Mouse (Mus musculus): ENCODE data around the gene a. TPM values are rescaled to one million over a fixed set of nuclear protein-coding genes. Genes with fewer than 3 reads are reported as not detected.
"Not testable (repeated sequence)": the region's sequence is repeated elsewhere in the genome, so short reads cannot be mapped to it uniquely, and the experiment has no call there.

a gene
- polyA plus RNA-seq, 1 experiment = not detected

DNA sequence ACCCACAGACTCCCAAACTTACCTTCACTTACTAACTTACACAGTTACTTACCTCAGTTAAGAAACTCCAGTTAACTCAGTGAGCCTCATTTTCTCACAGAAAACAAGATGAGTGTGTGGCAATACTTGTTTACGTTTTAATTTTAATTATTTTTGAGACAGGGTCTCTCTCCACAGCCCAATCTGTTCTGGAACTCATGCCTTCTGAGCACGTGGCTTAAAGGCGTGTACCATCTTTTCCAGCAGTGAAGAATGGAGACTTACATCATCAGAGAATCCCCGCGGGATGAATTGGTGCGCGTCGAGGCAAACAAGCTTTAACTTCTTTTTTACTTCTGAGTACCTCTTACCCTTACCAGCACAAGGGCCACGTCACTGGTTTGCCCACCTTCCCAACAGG lies 158.7 kb downstream of the a start:
- no peaks in the 10 kb centered on the region for H3K4me1 ChIP-seq (ENCODE audit: control insufficient read depth, insufficient read depth, low read length)
- no peaks in the 10 kb centered on the region for H3K36me3 ChIP-seq (ENCODE audit: control insufficient read depth, insufficient read depth, low read length, poor library complexity, severe bottlenecking)
- TF ChIP-seq CTCF (IDR thresholded peaks at IDR 0.05; ENCODE audit: low read depth, low read length) (no peak), POLR2A (IDR thresholded peaks at IDR 0.05; ENCODE audit: insufficient read depth, low read length) (no peak), EP300 (IDR thresholded peaks at IDR 0.05; ENCODE audit: insufficient read depth, low read depth, low read length) (no peak)
- H3K27me3 ChIP-seq (ENCODE audit: control insufficient read depth, insufficient read depth, low read length, poor library complexity, severe bottlenecking) = no peaks in the 10 kb centered on the region; the same call in 1 of the 2 replicates
- H3K27ac ChIP-seq (ENCODE audit: insufficient read depth, low read length) = no peak overlapping the region
- no peak overlapping the region for H3K9ac ChIP-seq (ENCODE audit: low read depth, poor library complexity, severe bottlenecking)
- no peaks in the 10 kb centered on the region for H3K9me3 ChIP-seq (replicated peaks; ENCODE audit: control insufficient read depth, insufficient read depth, low read length, poor library complexity, severe bottlenecking)
- no peak overlapping the region for H3K4me3 ChIP-seq (ENCODE audit: low read depth, low read length)

DNA sequence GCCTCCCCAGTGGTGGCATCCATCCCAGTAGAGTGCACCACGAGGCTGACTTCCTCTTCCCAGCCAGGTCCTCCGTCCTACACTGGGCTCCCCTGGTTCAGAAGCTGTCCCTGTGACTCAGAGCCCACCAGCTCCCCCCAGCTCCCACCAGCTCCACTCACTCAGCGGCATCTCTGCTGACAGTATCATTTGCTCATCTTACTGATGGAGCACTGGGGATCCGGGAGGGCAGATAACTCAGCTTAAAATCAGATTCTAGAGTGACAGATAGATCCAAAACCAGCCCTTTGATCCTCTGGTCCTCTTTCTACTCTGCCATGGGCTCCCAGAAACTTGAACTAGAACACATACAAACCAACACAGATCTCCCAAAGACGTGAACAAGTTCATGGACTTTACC lies 159.4 kb downstream of the a start:
- Histone ChIP-seq H3K36me3 (ENCODE audit: control insufficient read depth, insufficient read depth, low read length, poor library complexity, severe bottlenecking) (no peaks in the 10 kb centered on the region), H3K27me3 (ENCODE audit: control insufficient read depth, insufficient read depth, low read length, poor library complexity, severe bottlenecking) (no peaks in the 10 kb centered on the region; the same call in 1 of the 2 replicates), H3K9me3 (replicated peaks; ENCODE audit: control insufficient read depth, insufficient read depth, low read length, poor library complexity, severe bottlenecking) (no peaks in the 10 kb centered on the region), H3K9ac (ENCODE audit: low read depth, poor library complexity, severe bottlenecking) (no peak overlapping the region), H3K4me1 (ENCODE audit: control insufficient read depth, insufficient read depth, low read length) (no peaks in the 10 kb centered on the region), H3K4me3 (ENCODE audit: low read depth, low read length) (no peak overlapping the region), H3K27ac (ENCODE audit: insufficient read depth, low read length) (no peak overlapping the region)
- TF ChIP-seq CTCF (IDR thresholded peaks at IDR 0.05; ENCODE audit: low read depth, low read length) = no peak
- no peak for TF ChIP-seq EP300 (IDR thresholded peaks at IDR 0.05; ENCODE audit: insufficient read depth, low read depth, low read length)
- TF ChIP-seq POLR2A (IDR thresholded peaks at IDR 0.05; ENCODE audit: insufficient read depth, low read length) = no peak

DNA sequence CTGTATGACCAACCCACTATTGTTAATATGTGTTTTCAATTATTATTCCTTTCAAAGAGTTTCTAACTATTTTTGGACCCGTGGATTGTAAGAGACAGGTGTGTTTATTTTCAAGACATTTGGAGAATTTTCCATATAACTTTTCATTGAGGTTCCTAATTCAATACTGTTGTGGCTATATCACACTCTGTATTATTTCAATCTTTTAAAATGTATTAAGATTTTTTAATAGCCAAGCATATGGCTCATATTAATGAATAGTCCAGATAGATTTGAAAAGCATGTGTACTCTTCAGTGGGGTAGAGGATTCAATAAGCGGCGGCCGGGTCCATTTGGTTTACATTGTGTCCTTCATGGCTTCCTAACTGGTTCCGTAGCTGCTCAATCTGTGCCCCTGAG lies 168.3 kb downstream of the a start:
- H3K4me3 ChIP-seq (ENCODE audit: low read depth, low read length) = no peak overlapping the region
- no peaks in the 10 kb centered on the region for H3K36me3 ChIP-seq (ENCODE audit: control insufficient read depth, insufficient read depth, low read length, poor library complexity, severe bottlenecking)
- H3K4me1 ChIP-seq (ENCODE audit: control insufficient read depth, insufficient read depth, low read length) = no peaks in the 10 kb centered on the region
- H3K27me3 ChIP-seq (ENCODE audit: control insufficient read depth, insufficient read depth, low read length, poor library complexity, severe bottlenecking) = no peaks in the 10 kb centered on the region
- H3K9me3 ChIP-seq (replicated peaks; ENCODE audit: control insufficient read depth, insufficient read depth, low read length, poor library complexity, severe bottlenecking) = no peaks in the 10 kb centered on the region
- H3K9ac ChIP-seq (ENCODE audit: low read depth, poor library complexity, severe bottlenecking) = no peak overlapping the region
- no peak overlapping the region for H3K27ac ChIP-seq (ENCODE audit: insufficient read depth, low read length)
- no peak for TF ChIP-seq CTCF (IDR thresholded peaks at IDR 0.05; ENCODE audit: low read depth, low read length)
- TF ChIP-seq POLR2A (IDR thresholded peaks at IDR 0.05; ENCODE audit: insufficient read depth, low read length) = no peak
- TF ChIP-seq EP300 (IDR thresholded peaks at IDR 0.05; ENCODE audit: insufficient read depth, low read depth, low read length) = no peak

DNA sequence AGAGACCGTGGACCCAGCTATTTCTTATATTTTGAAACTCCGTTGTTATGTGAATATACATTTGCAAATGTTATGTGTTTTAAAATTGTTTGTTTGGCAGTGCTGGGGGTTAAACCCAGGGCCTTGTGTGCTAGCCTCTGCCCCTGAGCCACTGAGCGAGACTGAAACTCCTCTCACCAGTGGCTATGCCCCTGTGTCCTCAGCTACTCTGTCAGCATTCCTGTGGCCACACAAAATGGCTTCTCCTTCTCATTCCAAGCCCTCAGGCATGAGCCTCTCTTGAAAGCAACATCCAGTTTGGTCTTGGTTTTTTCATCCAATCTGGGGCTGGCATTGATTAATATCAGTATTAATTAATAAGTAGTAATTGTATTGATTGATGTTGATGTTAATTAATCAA lies 168.7 kb downstream of the a start:
- Histone ChIP-seq H3K27me3 (ENCODE audit: control insufficient read depth, insufficient read depth, low read length, poor library complexity, severe bottlenecking) (no peaks in the 10 kb centered on the region), H3K36me3 (ENCODE audit: control insufficient read depth, insufficient read depth, low read length, poor library complexity, severe bottlenecking) (no peaks in the 10 kb centered on the region), H3K4me1 (ENCODE audit: control insufficient read depth, insufficient read depth, low read length) (no peaks in the 10 kb centered on the region), H3K9ac (ENCODE audit: low read depth, poor library complexity, severe bottlenecking) (no peak overlapping the region), H3K4me3 (ENCODE audit: low read depth, low read length) (no peak overlapping the region), H3K9me3 (replicated peaks; ENCODE audit: control insufficient read depth, insufficient read depth, low read length, poor library complexity, severe bottlenecking) (no peaks in the 10 kb centered on the region), H3K27ac (ENCODE audit: insufficient read depth, low read length) (no peak overlapping the region)
- TF ChIP-seq POLR2A (IDR thresholded peaks at IDR 0.05; ENCODE audit: insufficient read depth, low read length) = no peak
- TF ChIP-seq EP300 (IDR thresholded peaks at IDR 0.05; ENCODE audit: insufficient read depth, low read depth, low read length) = no peak
- no peak for TF ChIP-seq CTCF (IDR thresholded peaks at IDR 0.05; ENCODE audit: low read depth, low read length)

DNA sequence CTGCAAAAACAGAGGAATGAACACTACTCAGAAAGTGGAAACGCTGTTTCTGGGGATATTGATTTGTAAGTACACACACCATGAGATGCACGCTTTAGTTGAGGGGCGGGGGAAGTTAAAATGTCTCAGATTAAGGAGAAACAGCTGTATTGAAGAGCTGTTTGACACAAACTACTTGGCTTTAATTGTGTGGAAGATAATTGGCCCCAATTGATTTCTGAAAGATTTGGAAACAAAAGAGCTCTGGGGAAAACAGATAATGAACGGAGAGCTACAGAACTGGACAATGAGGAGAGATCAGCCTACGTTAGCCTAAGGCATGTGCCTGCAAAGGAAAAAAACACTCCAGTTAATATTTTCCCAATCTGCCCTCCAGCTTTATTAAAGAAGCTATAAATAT lies 172.0 kb downstream of the a start:
- no peaks in the 10 kb centered on the region for H3K36me3 ChIP-seq (ENCODE audit: control insufficient read depth, insufficient read depth, low read length, poor library complexity, severe bottlenecking)
- H3K4me1 ChIP-seq (ENCODE audit: control insufficient read depth, insufficient read depth, low read length) = no peaks in the 10 kb centered on the region
- H3K9me3 ChIP-seq (replicated peaks; ENCODE audit: control insufficient read depth, insufficient read depth, low read length, poor library complexity, severe bottlenecking) = no peaks in the 10 kb centered on the region
- H3K9ac ChIP-seq (ENCODE audit: low read depth, poor library complexity, severe bottlenecking) = no peak overlapping the region
- TF ChIP-seq CTCF (IDR thresholded peaks at IDR 0.05; ENCODE audit: low read depth, low read length) (no peak), EP300 (IDR thresholded peaks at IDR 0.05; ENCODE audit: insufficient read depth, low read depth, low read length) (no peak), POLR2A (IDR thresholded peaks at IDR 0.05; ENCODE audit: insufficient read depth, low read length) (no peak)
- no peaks in the 10 kb centered on the region for H3K27me3 ChIP-seq (ENCODE audit: control insufficient read depth, insufficient read depth, low read length, poor library complexity, severe bottlenecking)
- no peak overlapping the region for H3K27ac ChIP-seq (ENCODE audit: insufficient read depth, low read length)
- no peak overlapping the region for H3K4me3 ChIP-seq (ENCODE audit: low read depth, low read length)

DNA sequence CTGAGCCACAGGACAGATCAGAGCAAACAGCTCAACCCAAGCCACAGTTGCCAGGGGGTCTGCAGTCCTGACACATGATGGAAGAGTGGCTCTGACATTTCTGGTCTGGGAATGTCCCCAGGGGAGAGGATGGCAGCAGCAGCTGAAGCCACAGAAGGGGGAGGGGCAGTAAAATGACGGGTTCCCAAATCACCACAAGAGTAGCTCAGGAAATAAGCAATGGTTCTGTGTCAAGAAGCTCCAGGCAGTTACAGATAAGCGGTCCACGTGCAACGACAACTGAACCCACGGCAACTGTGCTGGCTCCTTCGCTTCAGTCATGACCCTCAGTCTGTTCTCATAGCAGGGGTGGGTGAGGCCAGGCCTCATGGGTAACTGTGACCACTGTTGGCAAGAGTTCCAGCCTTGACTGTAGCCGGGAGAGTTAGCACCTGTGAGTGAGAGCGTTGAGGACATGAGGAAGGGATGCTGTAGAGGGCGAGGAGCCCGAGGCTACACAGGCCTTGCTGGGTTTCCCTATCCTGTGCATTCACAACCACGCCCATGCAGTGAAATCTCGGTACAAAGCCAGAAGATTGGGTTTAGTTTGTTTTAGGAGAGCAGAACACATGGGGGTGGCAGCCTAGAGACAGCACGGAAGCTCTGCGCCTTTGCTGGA lies 178.7 kb downstream of the a start:
- H3K4me3 ChIP-seq (ENCODE audit: low read depth, low read length); H3K9ac ChIP-seq (ENCODE audit: low read depth, poor library complexity, severe bottlenecking); H3K36me3 ChIP-seq (ENCODE audit: control insufficient read depth, insufficient read depth, low read length, poor library complexity, severe bottlenecking); H3K27me3 ChIP-seq (ENCODE audit: control insufficient read depth, insufficient read depth, low read length, poor library complexity, severe bottlenecking); H3K27ac ChIP-seq (ENCODE audit: insufficient read depth, low read length); H3K4me1 ChIP-seq (ENCODE audit: control insufficient read depth, insufficient read depth, low read length); H3K9me3 ChIP-seq (replicated peaks; ENCODE audit: control insufficient read depth, insufficient read depth, low read length, poor library complexity, severe bottlenecking): not testable (repeated sequence)

All from ES-Bruce4 (cell line).